Mouse (Mus musculus) cortical plate, adult 2 months (tissue): ENCODE results near the gene Fam204a.

Experiments used
- CTCF ChIP-seq: fragments of 200-500 bp; IDR thresholded peaks from 2 replicates; pipeline ENCODE4 v1.5.1; 2011; ENCODE audit warnings: mild to moderate bottlenecking, control low read depth, low read length; ENCODE audit not compliant: insufficient read depth; ENCODE audit errors: extremely low read depth
- POLR2A ChIP-seq: fragments of 200-500 bp; IDR thresholded peaks from 2 replicates; pipeline ENCODE4 v1.6.1; 2011; ENCODE audit warnings: mild to moderate bottlenecking, low read length, control low read depth; ENCODE audit not compliant: insufficient read depth; ENCODE audit errors: extremely low read depth

GRCm38 (mm10) chr19:60150056-60150455 lies 76.4 kb downstream of the Fam204a start:
- TF ChIP-seq CTCF (no peak), POLR2A (no peak)
